Mouse (Mus musculus): ENCODE data around the gene Tmem214.

DNA sequence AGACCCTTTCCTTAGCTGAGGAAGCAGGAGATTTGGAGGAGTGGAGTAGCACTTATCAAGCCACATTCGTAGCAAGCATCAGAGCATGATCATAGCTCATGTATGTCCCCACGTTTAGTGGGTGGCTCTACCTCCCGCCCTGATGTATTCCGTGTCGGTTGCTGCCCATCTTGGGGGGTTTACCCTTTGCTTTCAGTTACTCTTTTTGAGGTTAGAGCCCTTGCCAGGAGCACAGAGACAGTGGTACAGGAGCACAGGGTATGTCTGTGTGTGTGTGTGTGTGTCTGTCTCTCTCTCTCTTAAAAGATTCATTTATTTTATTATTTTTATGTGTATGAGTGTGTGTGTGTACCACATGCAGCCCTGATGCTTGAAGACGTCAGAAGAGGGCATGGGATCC is 55.3 kb downstream of the Tmem214 start:
- TF ChIP-seq CTCF (IDR thresholded peaks at IDR 0.05; ENCODE audit: control insufficient read depth, insufficient read depth, insufficient read length), result no peak
- TF ChIP-seq CEBPB (IDR thresholded peaks at IDR 0.05; ENCODE audit: low read depth), result no peak
- TF ChIP-seq MYOG (IDR thresholded peaks at IDR 0.05; ENCODE audit: control insufficient read depth, extremely low read depth, insufficient read length), result no peak
